Mouse (Mus musculus) testis, postnatal 14 days (tissue): ENCODE measurements around the gene Myo1c.

ENCODE experiments used
- DNase-seq: peaks from one replicate; pipeline ENCODE4 v3.0.0; 2021; ENCODE audit warnings: low spot score

Myo1c gene

GRCm38 (mm10) chr11:75716661-75717325 is 66.5 kb downstream of the Myo1c start:
- no peak for DNase-seq

GRCm38 (mm10) chr11:75722339-75722738 is 72.0 kb downstream of the Myo1c start:
- no peak for DNase-seq
